Mouse (Mus musculus) adrenal gland, adult (tissue): ENCODE data around the gene Naa20.
"Not testable (repeated sequence)": the region's sequence is repeated elsewhere in the genome, so short reads cannot be mapped to it uniquely, and the experiment has no call there.

Experiments
- DNase-seq, 2 experiments: peaks; one replicate each; pipeline ENCODE4 v3.0.0; 2022 to 2023; ENCODE audit warnings: low spot score in 1 of 2; ENCODE audit not compliant: inconsistent age in 2 of 2

Gene Naa20

DNA sequence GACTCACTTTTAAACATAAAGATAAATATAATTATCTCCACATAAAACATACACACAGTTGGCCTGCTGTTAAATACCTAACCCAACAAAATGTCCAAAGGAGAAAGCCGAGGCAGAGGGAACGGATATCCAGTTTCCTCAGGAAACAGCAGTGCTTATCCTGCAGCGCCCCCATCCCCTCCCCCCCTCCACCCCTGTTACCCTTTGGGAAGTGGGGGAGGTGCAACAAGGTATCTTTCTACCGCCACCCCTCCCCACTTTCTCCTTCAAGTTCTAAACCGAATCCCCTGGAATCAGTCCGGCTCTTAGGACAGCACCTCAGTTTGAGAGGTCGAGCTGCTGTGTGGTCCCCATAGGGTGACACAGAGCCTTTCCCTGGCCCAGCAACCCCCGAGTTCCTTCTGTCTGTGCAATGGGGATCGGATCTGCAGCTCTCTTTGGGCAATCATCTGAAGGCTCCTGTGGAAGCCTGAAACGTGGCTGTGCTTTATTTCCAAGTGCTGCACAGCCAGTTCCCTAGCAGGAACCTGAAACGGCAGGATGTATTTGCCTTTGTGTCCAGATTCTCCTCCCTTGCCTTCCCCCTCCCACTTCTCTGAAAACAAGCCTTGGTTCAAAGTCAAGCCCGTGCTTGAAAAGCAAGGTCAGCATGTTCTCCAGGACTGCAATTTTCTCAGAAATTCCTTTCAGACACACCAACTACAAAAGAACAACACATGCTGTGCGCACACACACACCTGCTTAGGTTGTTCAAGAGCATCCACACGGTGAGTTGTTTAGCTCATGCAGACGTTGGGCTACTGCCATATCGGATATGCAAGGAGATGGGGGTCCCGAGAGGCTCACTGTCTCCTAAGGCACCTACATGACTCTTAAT lies 17.6 kb upstream of the Naa20 start:
- peak in 1 of 2 experiments; percentile 48 for DNase-seq

DNA sequence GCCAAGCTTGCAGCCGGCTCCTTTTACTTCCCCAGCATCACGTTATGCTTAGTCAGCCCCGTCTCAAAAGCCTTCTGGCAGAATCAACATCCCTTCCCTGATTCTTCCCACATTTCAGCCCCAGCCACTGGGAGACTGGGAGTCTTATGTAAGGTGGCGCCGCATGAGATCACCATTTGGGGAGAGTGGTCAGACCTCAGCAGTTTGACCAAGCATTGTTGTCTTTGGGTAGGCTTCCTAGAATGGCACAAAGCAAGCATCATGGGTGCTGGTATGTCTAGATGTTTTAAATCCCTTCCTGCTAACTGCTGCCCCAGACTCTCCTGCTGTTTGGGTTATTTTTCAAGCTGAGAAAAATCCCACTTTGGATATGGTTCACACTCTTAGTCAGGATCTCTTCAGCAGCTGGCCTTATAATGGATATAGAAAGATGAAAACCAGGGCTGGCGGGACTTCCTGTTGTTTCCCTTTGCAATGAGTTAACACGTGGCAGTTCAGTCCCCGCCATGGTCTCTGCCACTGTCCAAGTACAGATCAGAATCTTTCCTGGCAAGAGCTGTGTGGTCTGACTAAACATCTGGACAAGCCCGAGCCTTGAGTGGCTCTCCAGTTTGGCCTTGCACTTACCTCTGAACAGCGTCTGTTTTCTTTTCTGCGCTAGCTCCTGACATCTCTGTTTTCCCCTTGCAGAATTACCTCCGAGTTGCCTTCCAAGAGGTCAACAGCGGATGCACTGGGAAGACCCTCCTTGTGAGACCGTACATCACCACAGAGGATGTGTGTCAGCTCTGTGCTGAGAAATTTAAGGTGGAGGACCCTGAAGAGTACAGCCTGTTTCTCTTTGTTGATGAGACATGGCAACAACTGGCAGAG lies 16.8 kb upstream of the Naa20 start:
- peak; percentile 50 to 78 for DNase-seq

DNA sequence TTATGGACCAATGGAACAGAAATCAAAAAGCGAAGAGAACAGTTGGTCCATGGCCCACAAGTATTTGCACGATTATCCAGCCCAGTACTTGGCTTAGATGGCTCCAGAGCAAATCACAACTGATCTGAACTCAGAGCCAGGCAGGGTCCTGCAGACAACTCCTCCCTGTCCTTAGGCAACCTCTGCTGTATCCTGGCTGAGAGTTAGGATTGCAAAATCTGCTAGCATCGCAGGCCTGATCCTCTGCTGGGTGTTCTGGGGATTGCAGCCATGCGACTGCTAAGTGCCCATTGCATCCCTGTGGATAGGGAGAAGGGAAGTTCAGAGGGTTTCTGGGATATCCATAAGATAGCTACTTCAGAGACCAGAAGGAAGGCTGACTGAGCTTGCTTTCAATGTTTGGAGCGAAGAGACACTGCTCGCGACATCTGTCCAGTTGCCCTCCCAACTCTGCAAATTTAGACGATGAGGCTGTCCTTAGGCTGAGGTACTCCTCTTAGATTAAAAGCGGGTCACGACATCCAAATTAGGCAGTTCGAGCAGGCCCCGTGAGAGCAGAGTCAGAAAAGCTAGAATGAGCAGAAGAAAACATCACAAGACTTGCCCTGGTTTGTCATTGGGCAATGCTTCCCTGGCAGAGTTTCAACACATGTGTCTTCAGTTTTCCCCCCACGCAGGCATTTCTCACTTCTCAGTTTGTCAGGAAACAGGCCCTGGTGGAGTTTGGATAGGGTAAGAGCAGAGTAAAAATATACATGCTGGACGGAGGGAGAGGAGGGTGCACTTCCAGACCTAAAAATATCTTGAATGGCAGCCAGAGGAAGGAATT lies 13.7 kb upstream of the Naa20 start:
- DNase-seq: peak; percentile 53 to 81

DNA sequence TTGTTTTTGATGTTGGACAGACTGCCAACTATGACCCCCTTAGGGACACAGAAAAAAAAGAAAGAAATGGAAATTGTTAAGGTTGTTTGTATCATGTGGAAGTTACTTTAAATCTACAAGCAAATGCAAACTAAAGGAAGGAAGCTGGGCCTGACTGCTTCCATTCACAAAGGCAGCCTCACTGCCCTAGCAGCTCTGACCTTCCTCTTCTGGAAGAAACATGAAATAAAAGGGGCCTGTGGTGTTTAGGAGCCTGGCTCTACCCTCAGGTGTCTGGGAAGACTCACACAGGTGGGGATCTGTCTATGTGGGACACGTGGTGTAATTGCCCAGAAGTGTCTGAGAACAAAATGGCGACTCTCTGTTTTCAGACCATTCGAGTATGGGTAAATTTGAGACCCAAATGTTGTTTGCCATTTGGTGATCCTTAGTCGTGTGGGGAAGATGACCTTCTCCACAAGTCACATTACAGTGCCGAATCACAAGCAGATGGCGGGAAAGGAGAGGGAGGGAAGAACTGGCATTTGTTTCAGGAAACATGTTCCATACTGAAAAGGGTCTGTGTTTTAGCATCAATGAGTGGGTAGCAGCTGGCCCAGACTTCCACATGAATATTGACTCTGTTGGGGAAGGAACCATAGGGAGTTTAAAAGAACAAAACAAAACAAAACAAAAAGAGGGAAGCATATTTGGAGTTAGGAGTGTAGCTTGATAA lies 13.0 kb upstream of the Naa20 start:
- DNase-seq: no peak

- no peak for DNase-seq
These were observed 11.3 kb upstream of the Naa20 start for GRCm38 (mm10) chr2:145890571-145890970.

DNA sequence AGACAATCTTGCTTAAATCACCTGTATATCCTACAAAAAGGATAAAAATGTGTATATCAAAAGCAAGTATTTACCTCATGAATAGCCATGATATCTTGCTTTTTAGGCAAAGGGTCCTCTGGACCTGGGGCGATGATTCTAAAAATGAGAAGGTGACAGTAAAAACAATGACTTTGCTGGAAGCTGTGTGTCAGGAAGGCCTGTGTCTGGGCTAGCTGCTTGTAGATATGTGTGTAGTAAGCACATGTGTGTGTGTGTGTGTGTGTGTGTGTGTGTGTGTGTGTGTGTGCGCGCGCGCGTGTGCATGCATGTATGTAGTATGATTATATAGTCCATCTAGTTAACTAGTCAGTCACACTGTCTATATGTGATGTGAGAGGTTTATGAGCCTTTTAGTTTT lies 8.1 kb upstream of the Naa20 start:
- no peak for DNase-seq

- no peak for DNase-seq
These were observed 3.8 kb upstream of the Naa20 start for GRCm38 (mm10) chr2:145898106-145898505.

- not testable (repeated sequence) for DNase-seq
These were observed 1.6 kb upstream of the Naa20 start for GRCm38 (mm10) chr2:145900318-145900717.

- peak; percentile 91 to 97 for DNase-seq
These were observed 1.4 kb downstream of the Naa20 start for GRCm38 (mm10) chr2:145903061-145903901.

GRCm38 (mm10) chr2:145903983-145904616 lies 2.2 kb downstream of the Naa20 start:
- DNase-seq: peak in 1 of 2 experiments; percentile 56

DNA sequence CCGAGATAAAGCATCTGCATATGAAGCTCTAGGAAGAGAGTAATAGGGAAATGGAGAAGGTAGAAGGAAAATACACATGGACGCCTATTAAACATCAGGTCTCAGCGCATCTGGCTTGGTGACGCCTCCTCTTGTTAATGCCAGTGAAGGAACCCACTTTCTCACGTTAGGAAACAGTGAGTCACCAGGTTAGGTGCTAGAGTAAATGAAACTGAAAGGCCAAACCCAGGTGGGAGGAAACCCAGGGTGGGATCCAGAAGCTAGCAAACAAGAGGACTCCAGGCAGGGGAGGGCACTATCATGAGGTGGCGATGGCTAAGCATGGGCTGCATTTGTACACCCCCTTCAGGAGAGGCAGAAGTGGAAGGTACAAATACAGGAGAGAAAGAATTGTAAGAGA lies 3.3 kb downstream of the Naa20 start:
- DNase-seq: peak in 1 of 2 experiments; percentile 48

- not testable (repeated sequence) for DNase-seq
These were observed 4.0 kb downstream of the Naa20 start for GRCm38 (mm10) chr2:145905884-145906283.

DNA sequence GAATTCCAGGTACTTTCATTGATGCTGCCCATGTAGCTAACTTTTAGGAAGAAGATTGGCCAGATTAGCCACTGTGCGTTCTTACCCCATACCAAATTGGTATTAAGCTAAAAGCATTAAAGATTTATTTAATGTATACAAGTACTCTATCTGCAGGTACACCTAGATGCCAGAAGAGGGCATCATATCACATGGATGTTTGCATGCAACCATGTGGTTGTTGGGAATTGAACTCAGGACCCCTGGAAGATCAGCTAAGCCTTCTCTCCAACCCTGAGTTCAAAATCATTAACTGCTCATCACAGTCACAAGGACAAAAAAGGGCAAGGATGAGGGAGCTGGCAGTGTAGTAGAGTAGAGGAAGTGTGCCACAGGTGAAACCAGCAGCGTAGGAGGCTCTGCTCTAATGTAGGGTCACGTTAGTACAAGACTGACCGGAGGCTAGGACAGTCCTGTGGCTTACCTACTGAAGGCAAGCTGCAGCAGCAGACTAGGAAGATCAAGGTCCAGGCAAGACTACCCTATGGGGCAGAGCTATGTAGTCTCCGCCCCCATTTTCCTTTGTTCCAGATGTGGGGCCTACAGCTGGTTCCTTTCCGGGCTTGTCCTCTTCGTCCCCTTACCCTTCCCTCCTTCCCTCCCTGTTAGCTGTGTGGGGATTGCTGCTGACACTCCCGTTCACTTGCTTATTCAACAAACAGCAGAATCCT lies 19.2 kb downstream of the Naa20 start:
- no peak for DNase-seq

- DNase-seq: peak; percentile 95 to 99
These were observed 32.7 kb downstream of the Naa20 start, which contains the start of the genes Cfap61 and Crnkl1 for GRCm38 (mm10) chr2:145934339-145935231. Cfap61 (plus strand) TSS chr2:145934784. Crnkl1 (minus strand) TSS chr2:145935014.

- DNase-seq: peak; percentile 26 to 76
These were observed 35.1 kb downstream of the Naa20 start for GRCm38 (mm10) chr2:145936975-145937374.

GRCm38 (mm10) chr2:145941403-145941802 lies 39.5 kb downstream of the Naa20 start:
- DNase-seq: no peak

GRCm38 (mm10) chr2:145944286-145944685 lies 42.4 kb downstream of the Naa20 start:
- no peak for DNase-seq
